Mouse (Mus musculus): Measurements from ENCODE around the gene Gm4907.
"Not testable (repeated sequence)": the region's sequence is repeated elsewhere in the genome, so short reads cannot be mapped to it uniquely, and the experiment has no call there.

Gene Gm4907

DNA sequence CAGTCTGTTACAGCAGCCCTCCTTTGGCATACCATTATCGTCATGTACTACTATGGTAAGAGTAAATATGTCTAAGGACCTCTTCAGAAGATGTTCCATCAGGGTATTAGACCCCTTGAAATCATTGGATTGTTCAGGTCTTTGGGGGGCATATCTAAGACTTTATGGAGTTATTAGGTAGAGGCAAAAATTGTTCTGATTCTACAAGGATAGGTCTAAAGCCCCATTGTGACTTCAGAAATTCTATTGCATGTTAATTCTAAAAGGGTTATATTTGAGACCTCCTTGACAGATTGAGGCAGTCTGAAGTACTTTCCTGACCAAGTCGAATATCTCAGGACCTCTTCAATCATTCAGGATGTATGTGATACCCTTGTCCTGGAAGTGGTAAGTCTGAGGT lies at the start of gene Gm4907:
Gm4907 (plus strand) TSS at position 301 of the 400 bp plus-strand sequence.
- not testable (repeated sequence) for DNase-seq (ENCODE audit: low spot score)

DNA sequence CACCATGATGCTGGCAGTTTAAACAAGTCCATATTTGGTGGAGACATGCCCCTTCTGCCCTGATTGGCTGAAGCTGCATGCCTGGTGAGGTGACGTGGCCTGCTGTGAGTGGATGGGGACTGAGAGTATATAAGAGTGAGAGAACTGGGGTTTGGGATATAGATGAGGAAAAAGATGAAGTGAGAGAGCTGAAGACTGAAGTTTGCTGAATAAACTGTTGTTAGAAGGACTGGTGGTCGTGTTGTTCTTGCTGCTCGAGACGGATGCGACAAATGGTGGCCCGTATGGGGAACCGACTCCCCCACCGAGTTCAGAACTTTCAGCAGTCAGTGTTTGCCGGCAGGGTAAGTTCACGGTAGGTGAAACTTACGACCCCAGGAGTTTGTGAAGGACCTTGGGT lies 48.6 kb upstream of the Gm4907 start:
- not testable (repeated sequence) for DNase-seq (ENCODE audit: low spot score)

DNA sequence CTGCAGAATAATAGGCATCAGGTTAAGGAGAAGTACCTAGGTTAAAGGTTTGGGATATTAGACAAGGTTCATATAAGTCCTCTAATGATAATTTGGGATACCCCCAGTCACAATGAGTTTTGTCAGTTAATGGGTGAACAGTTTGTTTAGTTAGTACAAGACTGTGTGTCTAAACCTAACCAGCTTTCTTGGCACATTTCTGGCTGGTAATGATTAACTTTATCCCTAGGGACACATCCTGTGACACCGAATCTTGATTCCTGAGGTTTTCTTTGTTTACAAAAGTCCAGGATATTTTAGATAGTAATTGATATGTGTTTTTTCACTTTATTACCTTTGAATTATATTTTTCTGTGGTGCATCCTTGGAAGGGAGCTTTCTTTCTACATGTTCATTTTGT lies 41.4 kb upstream of the Gm4907 start:
- no peak for DNase-seq (ENCODE audit: low spot score)

DNA sequence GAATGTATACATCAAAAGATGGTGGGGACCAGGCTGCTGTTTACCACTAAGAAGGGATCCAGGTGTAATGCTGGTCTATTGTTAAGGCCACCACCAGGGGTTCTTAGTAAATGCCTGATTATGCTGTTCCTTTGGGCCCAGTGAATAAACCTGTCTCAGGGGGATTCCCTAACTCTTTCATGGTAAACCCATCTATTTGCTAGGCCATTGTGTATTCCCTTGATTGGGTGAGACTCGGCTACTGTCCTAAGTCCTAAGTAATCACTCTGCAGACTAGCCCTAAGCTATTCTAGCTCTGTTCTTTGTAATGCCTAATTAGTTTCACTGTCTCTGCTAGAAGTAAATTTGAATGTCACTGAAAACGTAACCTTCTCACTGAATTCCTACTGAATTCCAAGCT lies 71.8 kb downstream of the Gm4907 start:
- DNase-seq (ENCODE audit: low spot score) = no peak

Measured in retina, embryonic 14.5 days (tissue).